Mouse (Mus musculus): Measurements from ENCODE around the gene Lmntd1. TPM values are rescaled to one million over a fixed set of nuclear protein-coding genes. Genes with fewer than 3 reads are reported as not detected.

The Lmntd1 gene
- polyA plus RNA-seq, 1 experiment, result not detected

DNA sequence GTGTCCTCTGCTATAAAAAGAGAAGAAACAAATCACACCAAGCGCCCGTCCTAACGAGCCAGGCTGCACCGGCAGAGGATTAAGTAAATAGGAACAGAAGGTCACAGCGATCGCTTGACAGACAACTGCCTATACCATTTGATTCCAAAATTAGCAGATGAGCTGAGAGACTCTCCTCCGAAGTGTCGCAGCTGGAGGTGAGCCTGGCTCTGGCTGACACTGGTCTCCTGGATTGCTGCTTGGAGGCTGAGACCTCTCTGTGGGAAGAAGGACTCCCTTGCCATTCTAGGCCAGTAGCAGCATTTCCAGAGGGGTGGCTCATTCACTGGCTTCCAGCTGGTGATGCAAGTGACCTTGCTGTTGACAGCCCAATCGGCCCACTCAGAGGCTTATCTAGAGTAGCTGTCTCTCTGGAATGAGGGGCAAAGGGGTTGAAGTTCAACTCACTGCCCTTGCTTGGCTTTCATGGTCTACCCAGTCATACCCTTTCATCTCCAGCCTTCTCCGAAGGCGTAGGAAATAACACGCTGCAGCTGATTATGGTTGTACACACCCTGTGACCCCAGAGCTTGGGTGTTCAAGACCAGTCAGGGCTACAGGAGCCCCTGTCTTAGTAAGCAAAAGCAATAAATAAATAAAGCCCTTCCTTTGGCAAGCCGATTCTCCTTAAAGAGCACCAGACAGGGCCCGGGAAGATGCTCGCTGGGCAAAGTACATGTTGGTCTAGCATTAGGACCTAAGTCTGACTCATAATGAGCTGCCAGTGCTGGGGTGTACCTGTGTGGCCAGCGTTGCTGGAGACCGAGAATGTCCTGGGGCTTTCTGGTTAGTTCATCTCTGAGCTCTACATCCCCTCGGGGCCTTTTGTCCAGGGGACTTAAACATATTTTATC lies 278.0 kb downstream of the Lmntd1 start:
- Histone ChIP-seq H3K27ac (replicated peaks; ENCODE audit: low read depth, low read length) (no peak overlapping the region), H3K4me3 (ENCODE audit: insufficient read depth, low read depth, low read length) (no peak overlapping the region), H3K4me1 (ENCODE audit: control insufficient read depth, insufficient read depth, insufficient read length, low read length) (no peaks in the 10 kb centered on the region)

DNA sequence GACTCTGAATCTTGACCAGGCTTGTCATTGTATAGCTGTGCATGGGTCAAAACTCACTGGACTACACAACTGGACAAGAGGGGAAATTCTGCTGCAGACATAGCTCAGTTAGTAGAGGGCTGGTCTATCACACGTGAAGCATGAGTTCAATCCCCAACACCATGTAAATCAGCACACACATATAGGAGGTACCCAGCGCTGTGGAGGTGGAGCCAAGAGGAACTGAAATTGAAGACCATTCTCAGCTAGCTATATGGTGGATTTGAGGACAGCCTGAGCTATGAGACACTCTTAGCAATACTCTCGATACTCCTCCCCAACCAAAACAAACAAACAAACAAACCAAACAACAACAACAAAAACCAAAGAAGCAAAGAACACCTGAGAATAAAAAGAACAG lies 279.9 kb downstream of the Lmntd1 start:
- H3K4me1 ChIP-seq (ENCODE audit: control insufficient read depth, insufficient read depth, insufficient read length, low read length), result no peaks in the 10 kb centered on the region
- H3K27ac ChIP-seq (replicated peaks; ENCODE audit: low read depth, low read length), result no peak overlapping the region
- H3K4me3 ChIP-seq (ENCODE audit: insufficient read depth, low read depth, low read length), result no peak overlapping the region

DNA sequence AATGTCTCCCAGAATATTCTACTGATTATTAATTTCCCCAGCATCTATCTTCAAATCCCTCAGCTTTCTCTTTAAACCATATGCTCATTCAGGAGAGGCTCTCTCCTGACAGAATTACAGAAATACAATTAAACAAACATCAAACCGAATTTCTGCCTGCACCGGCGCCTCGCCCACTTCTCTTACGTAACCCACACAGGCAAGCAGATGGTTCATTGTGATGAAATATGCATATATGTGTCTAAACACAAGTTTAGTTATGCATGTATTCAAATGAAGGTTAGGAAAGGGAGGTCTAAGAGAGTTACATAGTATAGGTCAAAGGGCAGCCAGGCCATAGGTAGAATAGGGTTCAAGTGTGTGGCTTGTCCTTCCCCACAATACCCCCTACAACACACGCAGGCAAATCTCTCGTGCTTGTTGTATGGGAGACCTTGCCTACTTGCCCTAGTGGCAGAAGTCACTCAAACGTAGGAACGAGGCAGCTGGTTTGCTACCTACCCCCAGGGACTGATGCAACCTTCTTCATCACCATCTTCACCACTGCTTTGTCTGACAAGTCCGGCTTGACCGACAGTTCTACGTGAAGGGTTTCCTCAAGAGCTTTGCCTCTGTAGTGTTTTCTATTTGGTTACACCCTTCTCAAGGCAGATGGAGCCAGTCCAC lies 287.8 kb downstream of the Lmntd1 start:
- H3K4me1 ChIP-seq (ENCODE audit: control insufficient read depth, insufficient read depth, insufficient read length, low read length), result no peaks in the 10 kb centered on the region
- H3K4me3 ChIP-seq (ENCODE audit: insufficient read depth, low read depth, low read length), result no peak overlapping the region
- no peak overlapping the region for H3K27ac ChIP-seq (replicated peaks; ENCODE audit: low read depth, low read length)

DNA sequence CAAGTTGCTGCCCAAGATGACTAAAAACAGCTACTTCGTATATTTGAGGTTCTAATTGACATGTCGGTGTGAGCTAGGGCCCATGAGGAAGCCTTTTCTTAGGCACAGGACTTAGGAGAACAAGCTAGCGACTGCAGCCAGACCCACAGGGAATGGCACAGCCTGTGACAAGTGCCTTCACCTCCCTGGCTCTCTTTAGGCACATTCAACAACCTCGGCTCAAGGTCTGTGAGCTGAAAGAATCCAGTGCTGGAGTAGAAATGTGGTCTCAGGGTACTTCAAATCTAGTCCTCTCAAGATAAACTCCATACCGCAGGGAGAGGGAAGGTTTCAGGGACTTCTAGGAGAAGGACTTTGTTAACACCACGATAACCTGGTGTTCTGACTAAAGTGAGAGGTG lies 289.0 kb downstream of the Lmntd1 start:
- no peaks in the 10 kb centered on the region for H3K4me1 ChIP-seq (ENCODE audit: control insufficient read depth, insufficient read depth, insufficient read length, low read length)
- H3K27ac ChIP-seq (replicated peaks; ENCODE audit: low read depth, low read length), result no peak overlapping the region
- H3K4me3 ChIP-seq (ENCODE audit: insufficient read depth, low read depth, low read length), result no peak overlapping the region

DNA sequence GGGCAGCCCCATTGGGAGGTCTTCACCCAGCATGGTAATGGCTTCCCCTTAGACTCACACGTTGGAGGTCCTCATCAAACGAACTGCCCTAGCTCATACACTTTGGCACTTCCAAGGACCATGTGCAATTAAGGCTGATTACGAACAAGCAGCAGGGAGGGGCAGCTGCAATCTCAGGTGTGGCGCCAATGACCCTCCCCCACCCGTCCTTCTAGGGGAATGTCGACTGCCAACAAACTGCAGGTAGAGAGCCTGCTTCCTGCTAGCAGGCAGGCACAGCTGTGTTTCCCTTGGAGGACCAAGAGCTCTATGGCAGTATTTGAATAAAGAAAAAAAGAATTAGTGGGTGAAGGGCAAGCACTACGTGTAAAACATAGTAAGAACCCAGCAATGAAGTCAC lies 289.6 kb downstream of the Lmntd1 start:
- H3K27ac ChIP-seq (replicated peaks; ENCODE audit: low read depth, low read length), result no peak overlapping the region
- H3K4me1 ChIP-seq (ENCODE audit: control insufficient read depth, insufficient read depth, insufficient read length, low read length), result no peaks in the 10 kb centered on the region
- H3K4me3 ChIP-seq (ENCODE audit: insufficient read depth, low read depth, low read length), result no peak overlapping the region

DNA sequence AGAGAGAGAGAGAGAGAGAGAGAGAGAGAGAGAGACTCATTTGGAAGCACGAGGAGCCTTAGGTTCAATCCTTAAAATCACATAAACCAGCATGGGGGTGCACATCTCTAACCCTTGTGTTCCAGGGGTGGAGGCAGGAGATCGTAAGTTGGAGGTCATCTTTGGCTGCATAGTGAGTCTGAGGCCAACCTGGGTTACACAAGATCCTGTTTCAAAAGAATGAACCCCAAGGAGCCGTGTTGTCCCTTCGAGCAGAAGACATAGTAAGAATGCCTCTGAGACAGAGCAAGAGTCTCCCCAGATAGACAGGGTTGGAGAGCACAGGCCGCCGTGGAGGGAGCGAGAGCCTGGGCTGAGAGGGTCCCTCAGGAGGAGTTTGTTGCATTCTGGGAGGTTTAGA lies 291.9 kb downstream of the Lmntd1 start:
- Histone ChIP-seq H3K27ac (replicated peaks; ENCODE audit: low read depth, low read length) (no peak overlapping the region), H3K4me3 (ENCODE audit: insufficient read depth, low read depth, low read length) (no peak overlapping the region), H3K4me1 (ENCODE audit: control insufficient read depth, insufficient read depth, insufficient read length, low read length) (no peaks in the 10 kb centered on the region)

DNA sequence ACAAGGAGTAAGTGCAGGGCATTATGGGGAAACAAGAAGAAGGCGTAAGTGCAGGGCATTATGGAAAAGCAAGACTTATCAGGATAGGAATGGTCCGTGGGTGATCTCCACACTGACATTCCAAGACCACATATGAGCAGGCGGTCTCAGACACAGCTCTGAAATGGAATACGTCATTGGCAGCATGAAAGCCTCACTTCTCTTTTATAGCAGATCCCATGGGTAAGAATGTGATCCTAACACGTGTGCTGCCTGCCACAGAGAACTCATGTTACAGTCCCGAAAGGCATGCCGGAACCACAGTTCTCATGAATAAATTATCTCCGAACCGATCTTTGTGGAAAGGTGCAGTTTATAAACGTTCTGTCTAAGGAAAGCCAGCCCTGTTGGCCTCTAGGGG lies 294.0 kb downstream of the Lmntd1 start:
- H3K27ac ChIP-seq (replicated peaks; ENCODE audit: low read depth, low read length), result no peak overlapping the region
- H3K4me3 ChIP-seq (ENCODE audit: insufficient read depth, low read depth, low read length), result no peak overlapping the region
- no peaks in the 10 kb centered on the region for H3K4me1 ChIP-seq (ENCODE audit: control insufficient read depth, insufficient read depth, insufficient read length, low read length)

Other genes with a start within 250 kb of the Lmntd1 start
- not detected in 2 replicates for gene Tuba3b, start 1.4 kb upstream of the Lmntd1 start, polyA plus RNA-seq (2012; ENCODE audit: insufficient read depth, insufficient read length, missing spikeins)
- gene Rassf8, start 132.4 kb upstream of the Lmntd1 start, polyA plus RNA-seq (2012; ENCODE audit: insufficient read depth, insufficient read length, missing spikeins), result 13.5 and 20.2 TPM in 2 replicates

Measured in brown adipose tissue, adult 24 weeks (tissue).